In the genomic region with DNA sequence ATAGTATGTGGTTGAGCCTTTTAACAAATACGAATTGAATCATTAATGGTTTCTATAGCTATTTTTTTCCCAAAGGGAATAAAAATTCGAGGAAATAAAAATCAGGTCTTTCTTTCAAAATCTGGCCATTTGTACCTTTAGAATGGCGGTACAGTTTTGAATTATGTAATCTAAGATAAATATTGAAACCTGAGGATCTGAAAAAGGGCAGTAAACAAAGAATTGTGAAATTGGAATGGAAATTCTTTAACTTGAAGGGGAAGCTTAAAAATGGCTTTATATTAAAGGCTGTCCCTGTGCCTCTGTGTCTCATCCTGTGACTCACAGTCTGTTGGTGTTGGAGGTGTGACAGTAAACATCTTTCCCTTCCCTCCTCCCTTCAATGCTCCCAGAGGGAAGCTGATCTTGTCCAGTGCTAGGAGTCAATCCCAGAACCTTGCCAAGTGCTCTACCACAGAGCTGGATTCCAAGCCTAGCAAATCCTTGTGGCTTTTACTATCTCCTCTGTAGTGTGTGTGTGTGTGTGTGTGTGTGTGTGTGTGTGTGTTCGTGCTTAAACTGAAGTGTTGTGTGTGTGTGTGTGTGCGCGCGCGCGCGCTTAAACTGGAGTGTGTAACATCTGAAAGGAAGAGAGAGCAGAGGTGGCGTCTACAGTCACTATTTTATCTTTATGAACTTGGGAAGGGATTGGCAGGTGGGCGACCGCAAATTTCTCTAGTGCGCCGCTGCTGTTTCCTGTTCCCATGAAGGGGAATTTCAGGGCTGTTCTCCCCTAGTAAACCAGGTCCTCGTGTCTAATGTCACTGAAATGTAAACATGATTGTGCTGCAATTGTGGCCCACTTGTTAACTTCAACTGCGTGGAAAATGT, we compare ENCODE assay signal across 21 mouse cellular contexts. TPM values are rescaled to one million over a fixed set of nuclear protein-coding genes. Genes with fewer than 3 reads are reported as not detected.
DNase-seq lines count a peak whose midpoint lies in the region; ATAC-seq and TF ChIP-seq lines count a peak whose summit lies in the region.
"Had no signal": no experiment of that assay in that cellular context is flagged by ENCODE, and none has a peak within 500 bp of the region (broad histone marks: within the 10 kb centered on the region; RNA-seq: fewer than 3 reads in every experiment).

No protein-coding gene starts in this region.

- no peak for DNase-seq in lung, embryonic 14.5 days
- DNase-seq in lung, adult 18-20 months = no peak
- no peak for DNase-seq in CH12.LX (ENCODE audit: extremely low read depth)
- peak; percentile 48 to 67 for DNase-seq in thymus, postnatal 36 days
- DNase-seq in ovary, postnatal 36 days (ENCODE audit: low spot score) = no peak
- no peak for DNase-seq in spleen, postnatal 36 days (ENCODE audit: low spot score in 2 of 2)
- DNase-seq in liver = no peak
- DNase-seq: adrenal gland, postnatal 25 days; cerebellum, postnatal 25 days; heart, postnatal 10 days; liver, embryonic 13.5 days; right cerebral cortex, adult 18-20 months had no signal

- no peak overlapping the region for H3K4me2 ChIP-seq in lung, embryonic 14.5 days
- H3K4me2 ChIP-seq in CH12.LX (ENCODE audit: insufficient read depth, low read depth, poor library complexity, severe bottlenecking) = peak overlapping the region; percentile 82
- peak overlapping the region; percentile 7 for H3K4me2 ChIP-seq in myocyte (ENCODE audit: low read depth)
- H3K4me2 ChIP-seq: liver, embryonic 13.5 days had no signal

- H3K4me1 ChIP-seq in lung, embryonic 14.5 days (ENCODE audit: insufficient read depth) = no peaks in the 10 kb centered on the region
- peaks cover 17 to 22% of the 10 kb centered on the region in 2 experiments for H3K4me1 ChIP-seq in CH12.LX (ENCODE audit: control insufficient read depth in 1 of 2, insufficient read depth in 2 of 2)

- TF ChIP-seq POLR2A in CH12.LX (IDR thresholded peaks at IDR 0.05; ENCODE audit: low read depth, low read length) (no peak), myocyte (IDR thresholded peaks at IDR 0.05; ENCODE audit: insufficient read length, low read depth) (no peak)

- ATAC-seq in lung, embryonic 14.5 days (ENCODE audit: insufficient read depth) = no peak
- ATAC-seq: hindbrain, postnatal 0 days had no signal

- no peak overlapping the region for H3K4me3 ChIP-seq in lung, embryonic 14.5 days (ENCODE audit: low read depth, low read length)
- H3K4me3 ChIP-seq in CH12.LX (replicated peaks in 1 of 3; ENCODE audit: low read depth in 2 of 3, low read length in 2 of 3, poor library complexity in 1 of 3) (no peak overlapping the region), myocyte (no peak overlapping the region)
- H3K4me3 ChIP-seq: liver, embryonic 13.5 days; megakaryocyte, embryonic 14.5 days had no signal

- H3K27me3 ChIP-seq in lung, embryonic 14.5 days (ENCODE audit: insufficient read depth, low read length) = no peaks in the 10 kb centered on the region
- H3K27me3 ChIP-seq in CH12.LX (replicated peaks) (peaks cover 6% of the 10 kb centered on the region), myocyte (ENCODE audit: control insufficient read depth, insufficient read depth, insufficient read length) (peaks cover 4% of the 10 kb centered on the region)

- 61% methylated on average over 17 of the region's 17 CpGs for WGBS in lung, embryonic 14.5 days

- H3K79me2 ChIP-seq in CH12.LX (replicated peaks; ENCODE audit: control insufficient read depth, extremely low read depth, insufficient read depth, poor library complexity, severe bottlenecking) (no peaks in the 10 kb centered on the region), myocyte (ENCODE audit: control insufficient read depth, insufficient read depth) (no peaks in the 10 kb centered on the region)

- no peak for TF ChIP-seq RAD21 in CH12.LX (IDR thresholded peaks at IDR 0.05; ENCODE audit: low read depth, low read length)

- H3K36me3 ChIP-seq in lung, embryonic 14.5 days (ENCODE audit: insufficient read depth) = no peaks in the 10 kb centered on the region
- H3K36me3 ChIP-seq in CH12.LX (replicated peaks in 1 of 2; ENCODE audit: control insufficient read depth in 1 of 2, insufficient read depth in 1 of 2, low read length in 1 of 2) = no peaks in the 10 kb centered on the region
- H3K36me3 ChIP-seq in myocyte (ENCODE audit: control insufficient read depth, insufficient read depth) = no peaks in the 10 kb centered on the region
- H3K36me3 ChIP-seq: liver, embryonic 13.5 days had no signal

- no peaks in the 10 kb centered on the region for H3K9me3 ChIP-seq in lung, embryonic 14.5 days (ENCODE audit: low read depth, low read length)
- H3K9me3 ChIP-seq in CH12.LX (replicated peaks; ENCODE audit: low read length) = no peaks in the 10 kb centered on the region
- H3K9me3 ChIP-seq: liver, embryonic 13.5 days; megakaryocyte, embryonic 14.5 days had no signal

- in situ Hi-C loops in CH12.LX (cut with MboI; ENCODE audit: low pct_ligation_motif_present, low pct_unique_long_range_greater_than_20kb, low sequenced_read_pairs) = no loop called here

- H3K9ac ChIP-seq in lung, embryonic 14.5 days = no peak overlapping the region
- H3K9ac ChIP-seq in CH12.LX (ENCODE audit: insufficient read depth, low read depth) = no peak overlapping the region
- H3K9ac ChIP-seq: liver, embryonic 13.5 days had no signal

- dilution Hi-C loops in CH12.LX (cut with MboI; ENCODE audit: extremely low pct_ligation_motif_present, extremely low pct_unique_long_range_greater_than_20kb, low sequenced_read_pairs) = no loop called here

- TF ChIP-seq EP300 in CH12.LX (IDR thresholded peaks at IDR 0.05; ENCODE audit: low read length) = peak; percentile 68; the same call in 1 of the 2 replicates

- no peak for TF ChIP-seq CTCF in lung, embryonic 14.5 days (IDR thresholded peaks at IDR 0.05; ENCODE audit: low read depth)
- TF ChIP-seq CTCF in CH12.LX (conservative IDR thresholded peaks at IDR 0.05 in 1 of 2, IDR thresholded peaks at IDR 0.05 in 1 of 2; ENCODE audit: low read depth in 2 of 2, low read length in 2 of 2) = no peak

- 0 out of 2 replicates have a peak overlapping the region, but pooled peaks have one; percentile 36 for H3K27ac ChIP-seq in lung, embryonic 14.5 days (ENCODE audit: low read depth)
- no peak overlapping the region for H3K27ac ChIP-seq in CH12.LX (ENCODE audit: insufficient read depth, low read depth)
- H3K27ac ChIP-seq: hindbrain, postnatal 0 days; liver, embryonic 13.5 days had no signal

- H3ac ChIP-seq in myocyte (ENCODE audit: control insufficient read depth, insufficient read length) = no peak overlapping the region

TF ChIP-seq in CH12.LX, 34 proteins besides CTCF, POLR2A, EP300 and RAD21 (continues in another document):
- no peak for TF ChIP-seq USF2 (conservative IDR thresholded peaks at IDR 0.05; ENCODE audit: low read depth, low read length)
- TF ChIP-seq MAX (IDR thresholded peaks at IDR 0.05; ENCODE audit: low read length) = no peak; the same call in 1 of the 2 replicates
- TF ChIP-seq MXI1 (IDR thresholded peaks at IDR 0.05; ENCODE audit: low read depth, low read length) = no peak
- peak; percentile 70 for TF ChIP-seq ETS1 (conservative IDR thresholded peaks at IDR 0.05; ENCODE audit: low read depth, low read length)
- no peak for TF ChIP-seq ELF1 (IDR thresholded peaks at IDR 0.05; ENCODE audit: low read depth, low read length)
- TF ChIP-seq HCFC1 (IDR thresholded peaks at IDR 0.05; ENCODE audit: low read depth, low read length) = no peak
- TF ChIP-seq RCOR1 (conservative IDR thresholded peaks at IDR 0.05; ENCODE audit: low read depth, low read length) = no peak
- 0 out of 2 replicates have a peak, but pooled peaks have one; percentile 50 for TF ChIP-seq TCF12 (IDR thresholded peaks at IDR 0.05; ENCODE audit: low read depth, low read length)
- TF ChIP-seq JUN (IDR thresholded peaks at IDR 0.05; ENCODE audit: insufficient read depth, low read depth, low read length) = no peak
- TF ChIP-seq ZMIZ1 (IDR thresholded peaks at IDR 0.05; ENCODE audit: low read depth, low read length) = no peak

TF ChIP-seq in myocyte, 11 proteins besides CTCF, POLR2A, EP300 and RAD21 (continues in another document):
- no peak for TF ChIP-seq MAX (IDR thresholded peaks at IDR 0.05; ENCODE audit: low read depth)
- TF ChIP-seq E2F4 (IDR thresholded peaks at IDR 0.05; ENCODE audit: insufficient read depth) = no peak
- TF ChIP-seq POLR2AphosphoS2 (IDR thresholded peaks at IDR 0.05; ENCODE audit: insufficient read length, low read depth) = no peak
- no peak for TF ChIP-seq MYOG (IDR thresholded peaks at IDR 0.05; ENCODE audit: control insufficient read depth in 1 of 3, insufficient read depth in 1 of 3, insufficient read length in 2 of 3, low read depth in 2 of 3)
- no peak for TF ChIP-seq TCF12 (IDR thresholded peaks at IDR 0.05; ENCODE audit: insufficient read depth, poor library complexity, severe bottlenecking)
- no peak for TF ChIP-seq REST (IDR thresholded peaks at IDR 0.05; ENCODE audit: insufficient read depth, insufficient read length)
- TF ChIP-seq TCF3 (IDR thresholded peaks at IDR 0.05; ENCODE audit: insufficient read length, low read depth) = no peak
- no peak for TF ChIP-seq SRF (IDR thresholded peaks at IDR 0.05; ENCODE audit: control insufficient read depth, insufficient read length, low read depth)
- TF ChIP-seq MYOD1 (IDR thresholded peaks at IDR 0.05; ENCODE audit: control insufficient read depth in 1 of 3, insufficient read length in 2 of 3, low read depth in 2 of 3) = no peak
- TF ChIP-seq CEBPB (IDR thresholded peaks at IDR 0.05; ENCODE audit: insufficient read depth, poor library complexity, severe bottlenecking) = no peak

RNA-seq across cellular contexts. Expression of a gene that starts 11.4 kb away (rescaled TPM):
- 0.28 TPM in 1 of 2 replicates, not detected in the other for polyA plus RNA-seq in lung, embryonic 14.5 days (2014; fragmentation: Nextera tagmentation; extraction: Ambion mirVana)
- total RNA-seq in CH12.LX (2012; rRNA removed) (not detected in 2 replicates), CH12.LX (2014; rRNA removed) (not detected in 2 replicates)
- polyA plus RNA-seq in CH12.LX (2012; ENCODE audit: insufficient read length, low read depth) (not detected in 2 replicates), myocyte (2012; fragmentation: generic; extraction: Trizol) (not detected)
- total RNA-seq: adrenal gland, postnatal 25 days; gastrocnemius, postnatal 4 days; left cerebral cortex, postnatal 25 days; neutrophil, adult 5-6 weeks had no signal
- polyA plus RNA-seq: kidney, embryonic 16.5 days; liver, embryonic 13.5 days; urinary bladder, adult 2 months had no signal

RNA-seq across cellular contexts. Expression of a gene that starts 22.7 kb away (rescaled TPM):
- polyA plus RNA-seq in lung, embryonic 14.5 days (2014; fragmentation: Nextera tagmentation; extraction: Ambion mirVana) = 159 and 170 TPM in 2 replicates
- total RNA-seq in CH12.LX (2012; rRNA removed) = not detected in 2 replicates
- not detected in 2 replicates for total RNA-seq in CH12.LX (2014; rRNA removed)
- not detected in 2 replicates for polyA plus RNA-seq in CH12.LX (2012; ENCODE audit: insufficient read length, low read depth)
- 68.8 TPM for polyA plus RNA-seq in myocyte (2012; fragmentation: generic; extraction: Trizol)
- total RNA-seq: neutrophil, adult 5-6 weeks had no signal

RNA-seq across cellular contexts. Expression of a gene that starts 29.9 kb away (rescaled TPM):
- polyA plus RNA-seq in lung, embryonic 14.5 days (2014; fragmentation: Nextera tagmentation; extraction: Ambion mirVana) = 1.1 and 2.2 TPM in 2 replicates
- total RNA-seq in CH12.LX (2012; rRNA removed) = not detected in 2 replicates
- not detected in 2 replicates for total RNA-seq in CH12.LX (2014; rRNA removed)
- polyA plus RNA-seq in CH12.LX (2012; ENCODE audit: insufficient read length, low read depth) = not detected in 2 replicates
- not detected for polyA plus RNA-seq in myocyte (2012; fragmentation: generic; extraction: Trizol)
- total RNA-seq: adrenal gland, postnatal 25 days; gastrocnemius, postnatal 4 days; heart, postnatal 10 days; monocyte, adult 5-6 weeks; neutrophil, adult 5-6 weeks had no signal
- polyA plus RNA-seq: liver, embryonic 13.5 days had no signal

RNA-seq across cellular contexts. Expression of a gene that starts 35.9 kb away (rescaled TPM):
- 5.2 and 5.8 TPM in 2 replicates for polyA plus RNA-seq in lung, embryonic 14.5 days (2014; fragmentation: Nextera tagmentation; extraction: Ambion mirVana)
- 0.17 and 0.21 TPM in 2 replicates for total RNA-seq in CH12.LX (2012; rRNA removed)
- total RNA-seq in CH12.LX (2014; rRNA removed) = 0.14 and 0.54 TPM in 2 replicates
- 0.12 and 0.16 TPM in 2 replicates for polyA plus RNA-seq in CH12.LX (2012; ENCODE audit: insufficient read length, low read depth)
- polyA plus RNA-seq in myocyte (2012; fragmentation: generic; extraction: Trizol) = 1.4 TPM

Comparison
In these comparisons a context has a peak if more than half of its experiments do, and no peak if none do; other contexts are left out.
1. DNase-seq: peak in thymus, postnatal 36 days (2 of 2); none in lung, embryonic 14.5 days (single experiment), lung, adult 18-20 months (0 of 2), CH12.LX (single experiment), ovary, postnatal 36 days (single experiment), spleen, postnatal 36 days (0 of 2) and liver (single experiment).
2. RNA of a gene that starts 22.7 kb away (polyA plus RNA-seq): 159 to 170 TPM in lung, embryonic 14.5 days and 68.8 TPM in myocyte (single experiment); not detected in CH12.LX; every median in the first group is over 10 times any median in the second.